ENCODE assay signal across 11 mouse cellular contexts in the genomic region with DNA sequence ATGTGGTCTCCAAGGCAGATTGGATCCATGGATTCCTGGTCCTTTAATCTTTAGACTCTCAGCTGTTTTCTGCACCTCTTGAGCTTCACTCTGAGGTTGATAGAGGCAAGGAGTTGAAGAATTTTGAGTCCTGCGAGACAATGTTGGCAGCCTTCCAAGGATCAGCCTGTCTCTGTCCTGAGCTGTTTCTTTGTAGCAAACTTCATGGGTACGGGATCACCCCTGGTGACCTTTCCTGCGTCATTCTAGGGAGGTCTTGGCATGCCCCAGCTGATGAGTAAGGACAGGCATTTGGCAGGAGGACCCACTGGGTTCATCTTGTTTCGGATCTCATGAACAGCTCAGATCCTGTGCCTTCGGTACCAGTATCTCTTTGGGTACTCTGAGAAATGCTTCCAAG. TPM values are rescaled to one million over a fixed set of nuclear protein-coding genes. Genes with fewer than 3 reads are reported as not detected.
DNase-seq lines count a peak whose midpoint lies in the region; ATAC-seq lines count a peak whose summit lies in the region.
"Had no signal": no experiment of that assay in that cellular context is flagged by ENCODE, and none has a peak within 500 bp of the region (broad histone marks: within the 10 kb centered on the region; RNA-seq: fewer than 3 reads in every experiment).

No protein-coding gene starts in this region.

- no peak overlapping the region for H3K4me3 ChIP-seq in hindbrain, embryonic 13.5 days
- no peak overlapping the region for H3K4me3 ChIP-seq in hindbrain, embryonic 12.5 days
- H3K4me3 ChIP-seq: erythroblast, embryonic 14.5 days; limb, embryonic 12.5 days had no signal

- H3K27me3 ChIP-seq in hindbrain, embryonic 13.5 days, result no peaks in the 10 kb centered on the region
- no peaks in the 10 kb centered on the region for H3K27me3 ChIP-seq in hindbrain, embryonic 12.5 days
- H3K27me3 ChIP-seq: limb, embryonic 12.5 days; Patski had no signal

- H3K36me3 ChIP-seq in hindbrain, embryonic 13.5 days, result peaks cover 5% of the 10 kb centered on the region
- peaks cover 7% of the 10 kb centered on the region for H3K36me3 ChIP-seq in hindbrain, embryonic 12.5 days

- H3K9ac ChIP-seq in hindbrain, embryonic 13.5 days, result no peak overlapping the region
- H3K9ac ChIP-seq in hindbrain, embryonic 12.5 days, result no peak overlapping the region
- H3K9ac ChIP-seq: limb, embryonic 12.5 days had no signal

- intact Hi-C loops in heart, postnatal 10 days (cut with DNase I), result loop anchor here (2.0 kb wide), 1 partner anchor 19 kb away; no protein-coding TSS in a partner anchor
- intact Hi-C loops in left cerebral cortex, postnatal 25 days (cut with DNase I), result loop anchor here (2.0 kb wide), 1 partner anchor 73 kb away; no protein-coding TSS in a partner anchor

- peak; percentile 83 for DNase-seq in adrenal gland, postnatal 10 days
- DNase-seq in heart, postnatal 10 days, result peak; percentile 41 to 44
- DNase-seq in lung, postnatal 10 days, result peak; percentile 58
- no peak for DNase-seq in cerebellum, adult 11 months
- no peak for DNase-seq in left cerebral cortex, postnatal 25 days (ENCODE audit: low spot score in 2 of 2)

- H3K9me3 ChIP-seq in hindbrain, embryonic 13.5 days, result no peaks in the 10 kb centered on the region
- H3K9me3 ChIP-seq in hindbrain, embryonic 12.5 days (replicated peaks), result no peaks in the 10 kb centered on the region
- H3K9me3 ChIP-seq: limb, embryonic 12.5 days had no signal

- 0 out of 2 replicates have a peak overlapping the region, but pooled peaks have one; percentile 5 for H3K27ac ChIP-seq in hindbrain, embryonic 13.5 days
- no peak overlapping the region for H3K27ac ChIP-seq in hindbrain, embryonic 12.5 days
- H3K27ac ChIP-seq: limb, embryonic 12.5 days had no signal

- ATAC-seq in hindbrain, embryonic 13.5 days (ENCODE audit: low FRiP score), result no peak
- ATAC-seq in hindbrain, embryonic 12.5 days (ENCODE audit: low FRiP score), result no peak
- ATAC-seq in activated CD4-positive, CD25-positive, alpha-beta regulatory T cell, adult 4 months, result no peak
- ATAC-seq: Patski had no signal

- no peak overlapping the region for H3K4me2 ChIP-seq in hindbrain, embryonic 13.5 days
- H3K4me2 ChIP-seq in hindbrain, embryonic 12.5 days (replicated peaks), result no peak overlapping the region
- H3K4me2 ChIP-seq: limb, embryonic 12.5 days had no signal

- H3K4me1 ChIP-seq in hindbrain, embryonic 13.5 days (replicated peaks), result peaks cover 71% of the 10 kb centered on the region
- H3K4me1 ChIP-seq in hindbrain, embryonic 12.5 days, result peaks cover 35% of the 10 kb centered on the region

- 72% methylated on average over 5 of the region's 5 CpGs for WGBS in hindbrain, embryonic 13.5 days
- 83% methylated on average over 5 of the region's 5 CpGs for WGBS in hindbrain, embryonic 12.5 days

RNA-seq across cellular contexts. Expression of a gene that starts 22.9 kb away (rescaled TPM):
- 16.7 and 18.2 TPM in 2 replicates for polyA plus RNA-seq in hindbrain, embryonic 13.5 days (2015; fragmentation: Nextera tagmentation; extraction: Ambion mirVana)
- 16.3 and 18.3 TPM in 2 replicates for polyA plus RNA-seq in hindbrain, embryonic 12.5 days (2016; fragmentation: Nextera tagmentation; extraction: Ambion mirVana)
- 10 to 100 TPM; 36.5 to 49.0 TPM for total RNA-seq in adrenal gland, postnatal 10 days (2021)
- total RNA-seq in heart, postnatal 10 days (2021), result 10 to 100 TPM; 17.7 to 18.5 TPM
- under 1 TPM in 1 of 2 experiments, not detected in 1; 0.03 TPM for polyA plus RNA-seq in activated CD4-positive, CD25-positive, alpha-beta regulatory T cell, adult 4 months (2017; shearing (Covaris generic))
- total RNA-seq in left cerebral cortex, postnatal 25 days (2021), result 10 to 100 TPM; 50.5 to 58.9 TPM
- polyA plus RNA-seq: erythroblast, embryonic 14.5 days had no signal

Comparison
In these comparisons a context has a peak if more than half of its experiments do, and no peak if none do; other contexts are left out.
1. DNase-seq: peak in adrenal gland, postnatal 10 days (single experiment), heart, postnatal 10 days (2 of 2) and lung, postnatal 10 days (single experiment); none in cerebellum, adult 11 months (single experiment) and left cerebral cortex, postnatal 25 days (0 of 2).